Mouse (Mus musculus): ENCODE data around the gene Gm1123.

DNA sequence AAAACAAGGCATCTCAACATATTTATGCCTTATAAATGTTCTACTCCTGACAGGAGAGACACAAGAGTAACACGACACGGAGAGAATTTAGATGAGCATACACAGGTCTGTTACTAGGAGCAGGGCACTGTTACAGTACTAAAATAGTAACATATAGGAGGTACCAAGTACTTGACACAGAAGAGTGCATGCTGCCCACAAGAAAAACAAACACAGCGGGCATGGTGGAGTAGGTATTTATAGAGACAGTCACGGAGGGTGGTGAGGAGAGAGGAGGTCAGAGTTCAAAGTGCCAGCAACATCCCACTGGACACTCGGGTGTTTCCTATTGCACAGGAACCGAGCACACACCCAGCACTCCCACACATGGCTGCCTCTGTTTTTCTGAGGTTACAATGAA lies 14.2 kb upstream of the Gm1123 start:
- TF ChIP-seq CTCF (conservative IDR thresholded peaks at IDR 0.05; ENCODE audit: insufficient read depth, insufficient read length, low read depth, low read length) (no peak), POLR2A (IDR thresholded peaks at IDR 0.05; ENCODE audit: low read depth, low read length) (no peak)
